Mouse (Mus musculus): ENCODE results near the gene Dusp27. TPM values are rescaled to one million over a fixed set of nuclear protein-coding genes. Genes with fewer than 3 reads are reported as not detected.

Gene Dusp27
- polyA plus RNA-seq, 1 experiment from 2014 or later, result 0.53 TPM

- H3K4me3 ChIP-seq (replicated peaks), result no peak overlapping the region
- ATAC-seq (ENCODE audit: insufficient read depth), result no peak
- H3K27me3 ChIP-seq, result no peaks in the 10 kb centered on the region
- no peaks in the 10 kb centered on the region for H3K9me3 ChIP-seq (replicated peaks)
- no peak overlapping the region for H3K27ac ChIP-seq (replicated peaks)
- no peaks in the 10 kb centered on the region for H3K4me1 ChIP-seq (replicated peaks)
- no peaks in the 10 kb centered on the region for H3K36me3 ChIP-seq (replicated peaks)
- H3K4me2 ChIP-seq, result no peak overlapping the region
- no peak overlapping the region for H3K9ac ChIP-seq
- 63% methylated on average over 2 of the region's 2 CpGs for WGBS (ENCODE audit: insufficient replicate concordance)
These were observed 29.6 kb downstream of the Dusp27 start for GRCm38 (mm10) chr1:166098120-166098519.

GRCm38 (mm10) chr1:166094462-166094861, 33.3 kb downstream of the Dusp27 start:
- no peak for ATAC-seq (ENCODE audit: insufficient read depth)
- Histone ChIP-seq H3K4me2 (no peak overlapping the region), H3K27ac (replicated peaks) (no peak overlapping the region), H3K4me3 (replicated peaks) (no peak overlapping the region), H3K27me3 (no peaks in the 10 kb centered on the region), H3K9me3 (replicated peaks) (no peaks in the 10 kb centered on the region), H3K36me3 (replicated peaks) (no peaks in the 10 kb centered on the region), H3K4me1 (replicated peaks) (no peaks in the 10 kb centered on the region), H3K9ac (no peak overlapping the region)
- WGBS (ENCODE audit: insufficient replicate concordance), result 63% methylated on average over 3 of the region's 3 CpGs

- no peak for ATAC-seq (ENCODE audit: insufficient read depth)
- no peaks in the 10 kb centered on the region for H3K27me3 ChIP-seq
These were observed 37.4 kb downstream of the Dusp27 start for GRCm38 (mm10) chr1:166090306-166090705.

GRCm38 (mm10) chr1:166089739-166090138, 38.0 kb downstream of the Dusp27 start:
- WGBS (ENCODE audit: insufficient replicate concordance), result 40% methylated on average over 4 of the region's 4 CpGs
- no peaks in the 10 kb centered on the region for H3K27me3 ChIP-seq
- H3K4me3 ChIP-seq (replicated peaks), result no peak overlapping the region
- ATAC-seq (ENCODE audit: insufficient read depth), result no peak
- no peaks in the 10 kb centered on the region for H3K36me3 ChIP-seq (replicated peaks)
- H3K27ac ChIP-seq (replicated peaks), result no peak overlapping the region
- no peaks in the 10 kb centered on the region for H3K9me3 ChIP-seq (replicated peaks)
- H3K4me1 ChIP-seq (replicated peaks), result no peaks in the 10 kb centered on the region
- H3K9ac ChIP-seq, result no peak overlapping the region
- H3K4me2 ChIP-seq, result no peak overlapping the region

More at GRCm38 (mm10) chr1:166090306-166090705, 37.4 kb downstream of the Dusp27 start:
- H3K27ac ChIP-seq (replicated peaks), result no peak overlapping the region
- H3K4me1 ChIP-seq (replicated peaks), result no peaks in the 10 kb centered on the region
- H3K9me3 ChIP-seq (replicated peaks), result no peaks in the 10 kb centered on the region
- no peak overlapping the region for H3K4me2 ChIP-seq
- WGBS (ENCODE audit: insufficient replicate concordance), result 54% methylated on average over 2 of the region's 2 CpGs
- no peaks in the 10 kb centered on the region for H3K36me3 ChIP-seq (replicated peaks)
- H3K4me3 ChIP-seq (replicated peaks), result no peak overlapping the region
- H3K9ac ChIP-seq, result no peak overlapping the region

GRCm38 (mm10) chr1:166089337-166089736, 38.4 kb downstream of the Dusp27 start:
- no peaks in the 10 kb centered on the region for H3K4me1 ChIP-seq (replicated peaks)
- H3K4me3 ChIP-seq (replicated peaks), result no peak overlapping the region
- H3K9me3 ChIP-seq (replicated peaks), result no peaks in the 10 kb centered on the region
- no peak overlapping the region for H3K9ac ChIP-seq
- no peaks in the 10 kb centered on the region for H3K36me3 ChIP-seq (replicated peaks)
- ATAC-seq (ENCODE audit: insufficient read depth), result no peak
- WGBS (ENCODE audit: insufficient replicate concordance), result 40% methylated on average over 3 of the region's 3 CpGs
- no peaks in the 10 kb centered on the region for H3K27me3 ChIP-seq
- no peak overlapping the region for H3K27ac ChIP-seq (replicated peaks)
- H3K4me2 ChIP-seq, result no peak overlapping the region

GRCm38 (mm10) chr1:166088446-166089170, 39.1 kb downstream of the Dusp27 start:
- Histone ChIP-seq H3K9me3 (replicated peaks) (no peaks in the 10 kb centered on the region), H3K4me1 (replicated peaks) (no peaks in the 10 kb centered on the region), H3K27me3 (no peaks in the 10 kb centered on the region), H3K9ac (no peak overlapping the region), H3K4me3 (replicated peaks) (no peak overlapping the region), H3K36me3 (replicated peaks) (no peaks in the 10 kb centered on the region), H3K4me2 (no peak overlapping the region), H3K27ac (replicated peaks) (no peak overlapping the region)
- WGBS (ENCODE audit: insufficient replicate concordance), result 75% methylated on average over 19 of the region's 19 CpGs
- ATAC-seq (ENCODE audit: insufficient read depth), result no peak

- 70% methylated on average over 6 of the region's 6 CpGs for WGBS (ENCODE audit: insufficient replicate concordance)
- no peak overlapping the region for H3K4me2 ChIP-seq
- no peak overlapping the region for H3K27ac ChIP-seq (replicated peaks)
- H3K9me3 ChIP-seq (replicated peaks), result no peaks in the 10 kb centered on the region
- ATAC-seq (ENCODE audit: insufficient read depth), result no peak
- H3K4me3 ChIP-seq (replicated peaks), result no peak overlapping the region
- H3K27me3 ChIP-seq, result no peaks in the 10 kb centered on the region
- H3K9ac ChIP-seq, result no peak overlapping the region
- no peaks in the 10 kb centered on the region for H3K4me1 ChIP-seq (replicated peaks)
- no peaks in the 10 kb centered on the region for H3K36me3 ChIP-seq (replicated peaks)
These were observed 50.5 kb downstream of the Dusp27 start for GRCm38 (mm10) chr1:166077052-166077735.

- no peak for ATAC-seq (ENCODE audit: insufficient read depth)
- H3K27me3 ChIP-seq, result no peaks in the 10 kb centered on the region
- H3K36me3 ChIP-seq (replicated peaks), result no peaks in the 10 kb centered on the region
- H3K4me1 ChIP-seq (replicated peaks), result no peaks in the 10 kb centered on the region
- H3K9ac ChIP-seq, result no peak overlapping the region
- H3K4me2 ChIP-seq, result no peak overlapping the region
- WGBS (ENCODE audit: insufficient replicate concordance), result 55% methylated on average over 2 of the region's 2 CpGs
- H3K27ac ChIP-seq (replicated peaks), result no peak overlapping the region
- H3K4me3 ChIP-seq (replicated peaks), result no peak overlapping the region
- no peaks in the 10 kb centered on the region for H3K9me3 ChIP-seq (replicated peaks)
These were observed 59.8 kb downstream of the Dusp27 start for GRCm38 (mm10) chr1:166067856-166068440.

GRCm38 (mm10) chr1:166063870-166064269, 63.9 kb downstream of the Dusp27 start:
- Histone ChIP-seq H3K27me3 (no peaks in the 10 kb centered on the region), H3K4me3 (replicated peaks) (no peak overlapping the region), H3K36me3 (replicated peaks) (no peaks in the 10 kb centered on the region), H3K9me3 (replicated peaks) (no peaks in the 10 kb centered on the region), H3K27ac (replicated peaks) (no peak overlapping the region), H3K4me2 (no peak overlapping the region), H3K4me1 (replicated peaks) (no peaks in the 10 kb centered on the region), H3K9ac (no peak overlapping the region)
- 56% methylated on average over 3 of the region's 3 CpGs for WGBS (ENCODE audit: insufficient replicate concordance)
- ATAC-seq (ENCODE audit: insufficient read depth), result no peak

- H3K27ac ChIP-seq (replicated peaks), result no peak overlapping the region
- H3K36me3 ChIP-seq (replicated peaks), result no peaks in the 10 kb centered on the region
- H3K27me3 ChIP-seq, result no peaks in the 10 kb centered on the region
- H3K4me3 ChIP-seq (replicated peaks), result no peak overlapping the region
- WGBS (ENCODE audit: insufficient replicate concordance), result 57% methylated on average over 3 of the region's 3 CpGs
- H3K9me3 ChIP-seq (replicated peaks), result no peaks in the 10 kb centered on the region
- no peak overlapping the region for H3K9ac ChIP-seq
- H3K4me1 ChIP-seq (replicated peaks), result no peaks in the 10 kb centered on the region
- ATAC-seq (ENCODE audit: insufficient read depth), result no peak
- H3K4me2 ChIP-seq, result no peak overlapping the region
These were observed 66.2 kb downstream of the Dusp27 start for GRCm38 (mm10) chr1:166061532-166061931.

GRCm38 (mm10) chr1:166060406-166060805, 67.3 kb downstream of the Dusp27 start:
- Histone ChIP-seq H3K9ac (no peak overlapping the region), H3K4me3 (replicated peaks) (no peak overlapping the region), H3K27me3 (peaks cover 9% of the 10 kb centered on the region; the same call in 1 of the 2 replicates), H3K9me3 (replicated peaks) (no peaks in the 10 kb centered on the region), H3K4me1 (replicated peaks) (no peaks in the 10 kb centered on the region), H3K27ac (replicated peaks) (no peak overlapping the region), H3K4me2 (no peak overlapping the region), H3K36me3 (replicated peaks) (no peaks in the 10 kb centered on the region)
- 13% methylated on average over 1 of the region's 1 CpGs for WGBS (ENCODE audit: insufficient replicate concordance)
- no peak for ATAC-seq (ENCODE audit: insufficient read depth)
